Mouse (Mus musculus) testis, adult 2 months (tissue): Measurements from ENCODE around the gene Gm10273.

Experiments
- CTCF ChIP-seq: fragments of 200-500 bp; IDR thresholded peaks from 2 replicates; pipeline ENCODE4 v1.5.1; 2012; ENCODE audit warnings: low read depth, mild to moderate bottlenecking, inconsistent platforms, low read length, moderate library complexity; ENCODE audit not compliant: control insufficient read depth, insufficient read depth, insufficient replicate concordance
- POLR2A ChIP-seq: fragments of 200-500 bp; IDR thresholded peaks from 2 replicates; pipeline ENCODE4 v1.6.1; 2012; ENCODE audit warnings: low read depth, mild to moderate bottlenecking, inconsistent platforms, low read length, moderate library complexity; ENCODE audit not compliant: control insufficient read depth

DNA sequence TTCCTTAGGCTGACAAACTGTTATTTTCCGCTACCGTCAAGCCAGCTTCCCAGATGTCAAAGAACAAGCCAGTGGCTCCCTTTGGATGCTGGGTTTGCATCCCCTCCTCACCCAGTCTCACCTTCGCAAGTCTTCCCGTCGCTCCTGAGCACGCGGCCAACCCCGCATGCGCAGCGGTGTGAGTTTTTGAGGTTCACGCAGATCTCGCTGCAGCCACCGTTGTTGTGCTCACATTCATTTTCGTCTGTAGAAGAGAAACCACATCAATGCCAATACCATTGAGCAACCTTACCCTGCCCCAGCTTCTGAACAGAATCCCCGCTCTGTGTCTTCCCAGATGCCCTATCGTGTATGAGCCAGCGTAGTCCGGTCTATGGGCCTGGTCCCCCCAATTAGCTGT lies 40.3 kb downstream of the Gm10273 start:
- TF ChIP-seq CTCF (no peak), POLR2A (no peak)
